ENCODE assay signal across 17 mouse cellular contexts in the genomic region with DNA sequence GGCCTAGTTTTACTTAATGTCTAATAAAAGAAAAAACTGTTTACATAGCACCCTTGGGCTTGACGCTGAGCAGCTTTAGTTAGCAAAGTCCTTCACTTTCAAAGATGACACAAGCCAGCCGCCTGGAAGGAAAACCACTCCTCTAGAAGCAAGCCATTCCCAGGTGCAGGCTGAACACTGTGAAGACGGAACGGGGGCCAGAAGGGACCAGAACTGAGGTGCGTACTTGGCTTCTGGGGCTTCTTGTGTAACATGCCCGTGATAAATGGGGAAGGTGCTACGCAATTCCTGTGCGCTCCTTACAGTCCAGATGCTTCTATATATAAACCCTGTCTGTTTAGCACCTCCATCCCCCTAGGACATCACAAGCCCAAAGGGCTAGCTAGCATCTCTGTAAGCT. TPM values are rescaled to one million over a fixed set of nuclear protein-coding genes. Genes with fewer than 3 reads are reported as not detected.
"Had no signal": no experiment of that assay in that cellular context is flagged by ENCODE, and none has a peak within 500 bp of the region (broad histone marks: within the 10 kb centered on the region; RNA-seq: fewer than 3 reads in every experiment).

No protein-coding gene starts in this region.

- H3K4me3 ChIP-seq: kidney, embryonic 15.5 days; limb, embryonic 12.5 days; liver, embryonic 13.5 days; lung, embryonic 15.5 days; megakaryocyte, embryonic 14.5 days; midbrain, embryonic 15.5 days; neural tube, embryonic 13.5 days had no signal

- H3K9me3 ChIP-seq: kidney, embryonic 15.5 days; limb, embryonic 12.5 days; liver, embryonic 13.5 days; lung, embryonic 15.5 days; megakaryocyte, embryonic 14.5 days; midbrain, embryonic 15.5 days; neural tube, embryonic 13.5 days had no signal

- H3K9ac ChIP-seq: kidney, embryonic 15.5 days; limb, embryonic 12.5 days; liver, embryonic 13.5 days; liver, postnatal 0 days; lung, embryonic 15.5 days; midbrain, embryonic 15.5 days; neural tube, embryonic 13.5 days had no signal

- H3K27ac ChIP-seq: kidney, embryonic 15.5 days; limb, embryonic 12.5 days; liver, embryonic 13.5 days; lung, embryonic 15.5 days; macrophage; midbrain, embryonic 15.5 days; neural tube, embryonic 13.5 days had no signal

- H3K4me1 ChIP-seq: limb, embryonic 12.5 days; liver, embryonic 13.5 days; lung, embryonic 15.5 days; midbrain, embryonic 15.5 days had no signal

- H3K27me3 ChIP-seq: kidney, embryonic 15.5 days; limb, embryonic 12.5 days; liver, embryonic 13.5 days; lung, embryonic 15.5 days; megakaryocyte, embryonic 14.5 days; midbrain, embryonic 15.5 days; neural tube, embryonic 13.5 days had no signal

- ATAC-seq: liver, postnatal 0 days; midbrain, embryonic 15.5 days had no signal

- DNase-seq: kidney, adult 2 months; kidney, postnatal 14 days; liver; liver, embryonic 13.5 days; liver, postnatal 0 days; lung, postnatal 14 days; right cerebral cortex, postnatal 14 days; thymus, postnatal 14 days had no signal

- H3K4me2 ChIP-seq: kidney, embryonic 15.5 days; limb, embryonic 12.5 days; liver, embryonic 13.5 days; lung, embryonic 15.5 days; midbrain, embryonic 11.5 days; midbrain, embryonic 15.5 days; neural tube, embryonic 13.5 days had no signal

RNA-seq across cellular contexts. Expression of gene Ppp1r32, which starts 17.9 kb away (rescaled TPM):
- polyA plus RNA-seq: kidney, embryonic 15.5 days; limb, embryonic 12.5 days; liver, embryonic 13.5 days; macrophage had no signal

RNA-seq across cellular contexts. Expression of gene Lrrc10b, which starts 43.3 kb away (rescaled TPM):
- total RNA-seq: monocyte, adult 5-6 weeks had no signal
- polyA plus RNA-seq: liver, postnatal 0 days had no signal

RNA-seq across cellular contexts. Expression of gene Tmem216, which starts 55.5 kb away (rescaled TPM):
- total RNA-seq: monocyte, adult 5-6 weeks had no signal
